Mouse (Mus musculus): ENCODE results near the gene Olfr1274-ps.
"Not testable (repeated sequence)": the region's sequence is repeated elsewhere in the genome, so short reads cannot be mapped to it uniquely, and the experiment has no call there.

Gene Olfr1274-ps

DNA sequence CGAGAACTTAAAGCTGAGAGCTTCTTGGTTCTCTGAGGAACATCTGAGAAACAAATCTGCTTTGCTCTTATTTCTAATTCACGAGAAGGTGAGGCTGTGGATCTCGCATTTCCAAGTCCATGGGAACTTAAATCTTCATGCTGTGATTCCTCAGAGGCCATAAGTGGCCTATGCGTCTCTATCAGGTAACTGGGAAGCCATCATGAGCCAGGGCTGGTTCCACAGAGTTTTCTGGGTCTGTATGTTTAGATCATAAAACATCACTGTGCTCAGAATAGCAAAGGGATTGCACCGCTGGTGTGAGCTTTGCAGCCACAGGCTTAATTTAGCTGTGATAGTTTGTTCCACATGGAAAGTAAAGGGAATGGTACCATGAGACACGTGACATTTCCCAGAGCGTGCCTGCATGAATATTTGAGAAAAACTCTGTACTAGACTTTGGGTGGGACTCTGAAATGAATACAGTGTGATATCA lies at the start of gene Olfr1274-ps:
TSS of gene Olfr1274-ps (plus strand) at position 51 of the 475 bp plus-strand sequence.
- not testable (repeated sequence) for DNase-seq

DNA sequence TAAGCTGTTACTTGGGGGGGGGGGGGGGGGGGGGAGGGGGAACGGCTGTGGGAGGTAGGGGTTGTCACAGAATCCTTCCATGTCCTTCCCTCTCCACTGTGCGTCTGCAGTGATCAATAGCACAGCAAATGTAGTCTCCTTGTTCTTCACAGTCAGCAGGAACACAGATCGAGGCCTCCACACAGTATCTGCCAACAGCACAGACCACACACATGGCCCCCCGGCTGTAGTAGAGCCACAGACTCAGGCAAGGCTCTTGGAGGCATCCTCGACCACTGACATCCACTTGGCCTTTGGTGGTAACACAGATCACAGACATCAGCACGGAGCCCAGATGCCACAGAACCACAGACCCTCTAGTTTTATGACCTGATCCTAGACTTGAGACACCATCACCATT lies 47.4 kb upstream of the Olfr1274-ps start:
- DNase-seq = not testable (repeated sequence)

DNA sequence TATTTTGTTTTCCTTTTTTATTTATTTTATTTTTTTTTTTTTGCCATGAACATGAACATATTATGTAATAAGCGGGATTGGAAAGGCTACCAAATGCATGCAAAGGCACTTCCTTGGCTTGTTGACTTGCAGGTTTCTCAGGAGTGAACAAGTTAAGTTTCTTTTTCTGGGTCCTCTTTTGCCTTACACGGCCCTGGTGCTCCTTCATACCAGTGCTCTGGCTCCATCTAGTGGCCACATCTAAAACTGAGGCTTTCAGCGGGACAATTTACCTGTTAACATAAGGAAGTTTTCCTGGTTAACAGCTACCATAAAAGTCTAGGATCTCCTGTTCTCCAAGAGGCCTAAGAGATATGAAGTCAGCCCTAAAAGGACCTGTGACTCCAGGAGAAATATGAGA lies 46.9 kb upstream of the Olfr1274-ps start:
- not testable (repeated sequence) for DNase-seq

GRCm38 (mm10) chr2:90359229-90359628 lies 39.3 kb upstream of the Olfr1274-ps start:
- not testable (repeated sequence) for DNase-seq

- DNase-seq = not testable (repeated sequence)
These were observed 38.3 kb upstream of the Olfr1274-ps start for GRCm38 (mm10) chr2:90360199-90360598.

DNA sequence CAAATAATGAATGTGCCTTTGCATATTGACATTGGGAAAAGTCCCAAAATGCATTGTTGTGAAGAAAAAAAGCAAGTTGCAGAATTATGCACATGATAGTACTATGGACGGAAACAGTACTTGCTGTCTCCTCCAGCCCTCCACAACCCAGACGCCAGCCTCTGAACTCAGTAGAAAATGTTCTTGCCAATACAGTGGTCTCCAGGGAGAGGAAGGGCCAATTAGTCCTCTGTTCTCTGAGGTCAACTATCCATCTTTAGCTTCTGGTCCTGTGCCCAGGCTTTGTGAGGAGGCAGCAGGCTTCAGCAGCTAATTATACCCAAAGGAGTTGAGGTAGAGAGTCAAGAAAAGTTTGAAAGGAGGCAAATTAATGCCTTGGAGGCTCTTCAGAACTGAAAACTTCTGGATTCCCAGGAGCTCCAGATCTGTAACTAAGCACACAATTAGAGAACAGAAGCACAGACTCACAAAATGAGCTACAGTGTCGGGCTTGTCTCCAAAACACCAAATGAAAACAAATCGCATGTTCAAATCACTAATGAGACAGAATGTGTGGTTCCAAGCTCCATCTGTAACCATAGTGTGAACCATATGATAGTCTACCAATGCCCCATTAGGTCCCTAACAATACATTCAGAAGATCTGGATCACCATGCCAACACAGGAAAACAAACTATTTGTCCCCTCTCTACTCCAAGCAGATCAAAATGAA lies 15.8 kb downstream of the Olfr1274-ps start:
- not testable (repeated sequence) for DNase-seq

DNA sequence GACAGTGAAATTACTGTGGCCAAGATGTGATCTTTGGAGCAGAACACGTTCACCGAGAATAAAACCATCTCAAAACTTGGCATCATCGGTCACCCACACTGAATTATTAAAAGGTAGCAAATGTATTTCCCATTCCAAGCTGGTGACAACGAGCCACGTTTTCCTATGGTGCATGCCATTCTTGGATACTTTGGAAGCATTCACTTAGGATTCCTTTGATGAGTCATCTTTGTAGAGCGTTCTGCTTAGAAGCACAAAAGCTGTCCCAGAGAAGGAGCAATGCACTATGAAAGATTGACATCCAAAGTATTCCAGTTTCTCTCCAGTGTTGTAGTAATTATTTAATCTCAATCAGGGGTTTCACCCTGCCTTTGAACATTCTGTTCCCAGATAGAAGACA lies 23.8 kb downstream of the Olfr1274-ps start:
- not testable (repeated sequence) for DNase-seq

GRCm38 (mm10) chr2:90424937-90425336 lies 26.5 kb downstream of the Olfr1274-ps start:
- DNase-seq = not testable (repeated sequence)

GRCm38 (mm10) chr2:90428988-90429717 lies 30.7 kb downstream of the Olfr1274-ps start:
- not testable (repeated sequence) for DNase-seq

- not testable (repeated sequence) for DNase-seq
These were observed 31.3 kb downstream of the Olfr1274-ps start for GRCm38 (mm10) chr2:90429782-90430181.

GRCm38 (mm10) chr2:90437453-90437852 lies 39.0 kb downstream of the Olfr1274-ps start:
- not testable (repeated sequence) for DNase-seq

GRCm38 (mm10) chr2:90440169-90440568 lies 41.7 kb downstream of the Olfr1274-ps start:
- DNase-seq = not testable (repeated sequence)

- peak; percentile 38 for DNase-seq
These were observed 43.3 kb downstream of the Olfr1274-ps start for GRCm38 (mm10) chr2:90441811-90442210.

GRCm38 (mm10) chr2:90443811-90444210 lies 45.3 kb downstream of the Olfr1274-ps start:
- no peak for DNase-seq

GRCm38 (mm10) chr2:90448967-90449740 lies 50.7 kb downstream of the Olfr1274-ps start:
- DNase-seq = peak; percentile 20

GRCm38 (mm10) chr2:90452380-90452779 lies 53.9 kb downstream of the Olfr1274-ps start:
- no peak for DNase-seq
